Mouse (Mus musculus): ENCODE data around the gene Smg6. TPM values are rescaled to one million over a fixed set of nuclear protein-coding genes. Genes with fewer than 3 reads are reported as not detected.

The Smg6 gene
- polyA plus RNA-seq, 1 experiment from 2014 or later, result 15.9 TPM

DNA sequence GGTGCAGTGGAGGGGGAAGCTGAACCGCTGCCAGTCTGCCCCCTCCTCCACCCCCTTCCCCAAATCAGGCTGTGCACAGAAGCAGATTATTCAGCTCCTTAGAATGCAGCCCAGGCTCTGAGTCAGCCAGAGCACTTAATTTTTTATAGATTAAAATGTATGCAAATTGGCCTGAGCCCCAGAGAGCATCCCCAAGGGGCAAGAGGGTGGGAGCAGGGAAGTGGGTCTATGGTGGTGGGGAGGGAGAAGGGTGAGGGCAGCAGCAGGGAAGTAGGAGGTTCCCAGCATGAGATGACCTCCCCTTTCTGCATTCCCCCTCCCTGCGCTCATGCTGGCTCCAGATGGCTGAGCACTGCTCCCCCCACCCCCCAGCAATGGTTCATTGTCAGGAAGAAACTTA is 259.4 kb downstream of the Smg6 start:
- ATAC-seq (ENCODE audit: low FRiP score, low TSS enrichment), result peak; percentile 40
- WGBS, result 43% methylated on average over 1 of the region's 2 CpGs

DNA sequence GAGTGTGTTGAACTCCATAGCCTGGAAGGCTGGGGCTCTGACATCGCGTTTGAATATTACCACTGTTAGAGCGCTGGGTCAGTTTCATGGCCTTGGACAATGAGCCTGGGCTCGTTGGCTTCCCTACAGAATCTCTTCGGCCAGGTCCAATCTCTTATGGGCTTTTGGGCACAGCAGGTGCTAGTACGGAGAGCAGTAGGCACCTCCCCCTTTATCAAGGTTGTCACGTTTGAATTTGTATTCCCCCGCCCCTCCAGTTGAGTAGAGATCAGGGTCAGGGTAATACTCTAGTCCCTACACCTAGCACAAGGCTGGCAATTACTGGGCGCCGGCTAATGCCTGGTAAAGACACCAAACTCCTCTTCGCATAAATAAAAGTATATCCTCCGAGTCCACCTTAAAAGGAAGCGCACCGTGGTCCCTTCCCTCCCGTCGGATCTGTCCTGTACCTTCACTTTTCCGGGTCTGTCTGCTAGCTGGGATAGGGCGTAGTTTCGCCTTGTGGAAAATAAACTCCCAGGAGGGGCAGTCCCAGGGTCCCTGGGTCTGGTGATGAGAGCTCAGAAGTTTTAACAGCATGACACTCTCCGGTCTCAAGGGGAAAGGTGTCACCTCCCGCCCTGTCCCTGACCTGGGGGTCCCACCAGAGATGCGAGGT is 264.2 kb downstream of the Smg6 start:
- DNase-seq, result no peak
- under 1% methylated on average over 22 of the region's 22 CpGs for WGBS
- Histone ChIP-seq H3K27me3 (ENCODE audit: control insufficient read depth, insufficient read depth, low read length) (peaks cover 10% of the 10 kb centered on the region; the same call in 1 of the 2 replicates), H3K9me3 (ENCODE audit: control insufficient read depth, low read length) (no peaks in the 10 kb centered on the region), H3K27ac (replicated peaks; ENCODE audit: low read depth, low read length) (peak overlapping the region; percentile 21), H3K4me1 (ENCODE audit: control insufficient read depth, insufficient read depth, low read length) (peaks cover 35% of the 10 kb centered on the region), H3K9ac (replicated peaks; ENCODE audit: low read length) (peak overlapping the region; percentile 61), H3K36me3 (ENCODE audit: control insufficient read depth, insufficient read depth, low read length) (no peaks in the 10 kb centered on the region), H3K4me2 (ENCODE audit: low read length) (peak overlapping the region; percentile 68), H3K4me3 (replicated peaks; ENCODE audit: low read depth, low read length) (peak overlapping the region; percentile 74)
- ATAC-seq (ENCODE audit: low FRiP score, low TSS enrichment), result no peak

More for the DNA sequence above, 259.4 kb downstream of the Smg6 start:
- Histone ChIP-seq H3K4me3 (replicated peaks; ENCODE audit: low read depth, low read length) (no peak overlapping the region), H3K27ac (replicated peaks; ENCODE audit: low read depth, low read length) (peak overlapping the region; percentile 49), H3K9me3 (ENCODE audit: control insufficient read depth, low read length) (no peaks in the 10 kb centered on the region), H3K9ac (replicated peaks; ENCODE audit: low read length) (no peak overlapping the region; the same call in 1 of the 2 replicates), H3K4me1 (ENCODE audit: control insufficient read depth, insufficient read depth, low read length) (peaks cover 7% of the 10 kb centered on the region), H3K36me3 (ENCODE audit: control insufficient read depth, insufficient read depth, low read length) (peaks cover 17% of the 10 kb centered on the region), H3K4me2 (ENCODE audit: low read length) (no peak overlapping the region), H3K27me3 (ENCODE audit: control insufficient read depth, insufficient read depth, low read length) (no peaks in the 10 kb centered on the region)
- peak; percentile 54 for DNase-seq

DNA sequence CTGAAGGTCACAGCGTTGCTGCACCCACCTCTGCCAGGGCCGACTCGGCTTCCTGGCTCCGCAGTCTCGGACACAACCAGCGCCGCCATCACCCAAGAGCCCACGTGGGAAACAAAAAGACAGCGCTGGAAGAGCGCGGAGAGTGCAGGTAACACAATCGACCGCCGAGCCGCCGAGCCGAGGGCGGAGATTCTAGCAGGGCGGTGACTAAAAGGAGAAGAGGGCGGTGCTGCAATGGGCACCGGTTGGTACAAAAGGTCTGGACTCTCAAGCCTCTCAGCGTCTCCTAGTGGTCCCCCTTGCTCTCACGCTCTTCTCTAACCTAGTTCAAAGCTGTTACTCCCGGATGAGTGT is 264.7 kb downstream of the Smg6 start:
- no peaks in the 10 kb centered on the region for H3K9me3 ChIP-seq (ENCODE audit: control insufficient read depth, low read length)
- peak overlapping the region; percentile 74 for H3K4me3 ChIP-seq (replicated peaks; ENCODE audit: low read depth, low read length)
- peak; percentile 94 for DNase-seq
- peak overlapping the region; percentile 68 for H3K4me2 ChIP-seq (ENCODE audit: low read length)
- ATAC-seq (ENCODE audit: low FRiP score, low TSS enrichment), result peak; percentile 73
- H3K9ac ChIP-seq (replicated peaks; ENCODE audit: low read length), result peak overlapping the region; percentile 61
- H3K36me3 ChIP-seq (ENCODE audit: control insufficient read depth, insufficient read depth, low read length), result no peaks in the 10 kb centered on the region
- WGBS, result under 1% methylated on average over 24 of the region's 24 CpGs
- H3K27me3 ChIP-seq (ENCODE audit: control insufficient read depth, insufficient read depth, low read length), result peaks cover 14% of the 10 kb centered on the region; the same call in 1 of the 2 replicates
- peak overlapping the region; percentile 21 for H3K27ac ChIP-seq (replicated peaks; ENCODE audit: low read depth, low read length)
- H3K4me1 ChIP-seq (ENCODE audit: control insufficient read depth, insufficient read depth, low read length), result peaks cover 40% of the 10 kb centered on the region

DNA sequence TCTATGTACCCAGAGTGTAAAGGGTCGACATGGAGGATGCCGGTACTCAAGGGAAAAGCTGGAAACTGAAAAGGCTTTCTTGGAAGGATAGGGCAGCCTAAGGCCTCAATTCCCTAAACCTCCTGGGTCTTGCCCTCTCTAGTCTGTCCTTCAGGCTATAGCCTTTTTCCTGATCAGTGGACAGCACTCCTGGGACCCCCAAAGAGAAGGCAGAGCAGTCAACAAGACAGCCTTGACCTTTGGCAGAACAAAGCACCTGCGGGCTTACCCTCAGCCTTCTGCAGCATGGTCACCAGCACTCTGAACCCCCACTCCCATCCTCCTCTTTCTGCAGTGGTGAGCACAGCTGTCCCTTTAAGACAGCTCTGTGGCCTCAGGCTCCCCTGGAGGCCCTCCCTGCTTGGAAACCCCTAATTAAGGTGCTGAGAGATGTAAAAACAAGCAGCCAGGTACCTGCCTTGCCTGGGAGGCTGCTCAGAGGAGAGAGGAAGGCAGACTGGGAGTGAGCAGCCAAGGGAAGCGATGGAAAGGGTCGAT is 265.4 kb downstream of the Smg6 start, which contains the start of gene Dph1:
Gene Dph1 (minus strand): TSS at position 337 of the 537 bp plus-strand sequence.
- DNase-seq, result no peak
- H3K36me3 ChIP-seq (ENCODE audit: control insufficient read depth, insufficient read depth, low read length), result no peaks in the 10 kb centered on the region
- H3K4me3 ChIP-seq (replicated peaks; ENCODE audit: low read depth, low read length), result peak within 1 kb of the TSS; percentile 74
- ATAC-seq (ENCODE audit: low FRiP score, low TSS enrichment), result no peak
- peak within 1 kb of the TSS; percentile 61 for H3K9ac ChIP-seq (replicated peaks; ENCODE audit: low read length)
- peak within 1 kb of the TSS; percentile 68 for H3K4me2 ChIP-seq (ENCODE audit: low read length)
- H3K27ac ChIP-seq (replicated peaks; ENCODE audit: low read depth, low read length), result peak within 1 kb of the TSS; percentile 21
- WGBS, result 42% methylated on average over 5 of the region's 5 CpGs
- peaks cover 16% of the 10 kb centered on the region; the same call in 1 of the 2 replicates for H3K27me3 ChIP-seq (ENCODE audit: control insufficient read depth, insufficient read depth, low read length)
- peaks cover 45% of the 10 kb centered on the region for H3K4me1 ChIP-seq (ENCODE audit: control insufficient read depth, insufficient read depth, low read length)
- H3K9me3 ChIP-seq (ENCODE audit: control insufficient read depth, low read length), result no peaks in the 10 kb centered on the region

DNA sequence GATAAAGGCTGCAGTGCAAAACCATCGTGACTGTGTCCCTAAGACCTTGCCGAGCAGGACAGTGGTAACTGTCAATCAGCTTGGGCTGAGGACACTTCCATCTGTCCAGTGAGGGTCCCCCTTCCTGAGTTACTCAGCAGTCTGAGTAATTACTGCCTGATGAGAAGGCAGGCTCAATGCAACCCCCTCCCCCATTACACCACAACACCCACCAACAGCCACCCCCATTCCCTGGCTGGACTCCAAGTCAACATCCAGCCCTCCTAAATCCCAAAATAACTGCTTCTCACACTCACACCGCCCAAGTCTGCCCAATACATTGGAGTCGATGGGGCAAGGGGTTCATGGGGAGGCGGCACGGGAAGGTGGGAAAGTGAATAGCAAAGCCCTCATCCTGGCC is 266.2 kb downstream of the Smg6 start:
- Histone ChIP-seq H3K27ac (replicated peaks; ENCODE audit: low read depth, low read length) (no peak overlapping the region; the same call in 1 of the 2 replicates), H3K9ac (replicated peaks; ENCODE audit: low read length) (no peak overlapping the region), H3K27me3 (ENCODE audit: control insufficient read depth, insufficient read depth, low read length) (peaks cover 19% of the 10 kb centered on the region; the same call in 1 of the 2 replicates), H3K4me3 (replicated peaks; ENCODE audit: low read depth, low read length) (no peak overlapping the region), H3K4me2 (ENCODE audit: low read length) (no peak overlapping the region), H3K4me1 (ENCODE audit: control insufficient read depth, insufficient read depth, low read length) (peaks cover 54% of the 10 kb centered on the region), H3K36me3 (ENCODE audit: control insufficient read depth, insufficient read depth, low read length) (no peaks in the 10 kb centered on the region), H3K9me3 (ENCODE audit: control insufficient read depth, low read length) (no peaks in the 10 kb centered on the region)
- no peak for DNase-seq
- ATAC-seq (ENCODE audit: low FRiP score, low TSS enrichment), result no peak
- WGBS, result 60% methylated on average over 6 of the region's 6 CpGs

DNA sequence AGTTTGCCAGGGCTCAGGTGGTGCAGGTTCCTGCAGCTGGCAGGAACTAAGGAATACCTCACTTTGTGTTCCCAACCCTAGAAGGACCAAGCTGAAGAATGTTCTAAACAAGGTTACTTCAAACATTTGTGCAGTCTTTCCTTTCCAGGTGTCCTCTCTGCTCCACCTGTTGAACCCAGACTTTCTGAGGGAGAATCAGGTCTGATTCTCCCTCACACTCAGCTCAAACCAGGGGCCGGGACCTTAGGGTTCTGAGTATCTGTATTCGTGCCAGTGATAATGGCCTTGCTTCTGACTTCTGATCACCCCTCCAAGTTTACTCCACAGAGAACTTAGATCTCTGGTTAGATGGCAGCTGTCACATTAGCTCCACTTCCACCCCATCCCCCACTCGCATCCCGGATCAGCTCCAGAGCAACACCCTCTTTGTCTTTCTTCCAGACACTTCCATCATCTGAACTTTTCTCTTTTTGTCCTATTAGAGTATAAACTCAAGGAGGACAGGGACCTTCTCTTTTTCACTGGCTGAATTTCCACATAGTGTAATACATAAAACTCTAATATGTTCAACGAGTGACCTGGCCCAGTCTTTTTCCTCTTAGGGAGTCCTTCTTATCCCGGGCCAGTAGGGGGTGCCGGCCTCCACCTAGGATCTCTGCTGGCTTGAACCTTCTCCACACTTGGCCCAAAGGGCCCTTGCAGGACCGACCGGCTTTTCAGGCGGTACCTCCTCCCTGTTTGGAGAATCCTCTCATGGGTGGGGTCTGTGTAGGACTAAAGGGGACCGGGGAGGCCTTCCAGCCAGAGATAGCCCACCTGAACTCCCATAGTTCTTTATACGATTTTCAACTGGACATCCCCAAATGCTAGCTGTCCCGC is 267.0 kb downstream of the Smg6 start:
- peak; percentile 57 for ATAC-seq (ENCODE audit: low FRiP score, low TSS enrichment)
- Histone ChIP-seq H3K9me3 (ENCODE audit: control insufficient read depth, low read length) (no peaks in the 10 kb centered on the region), H3K27me3 (ENCODE audit: control insufficient read depth, insufficient read depth, low read length) (peaks cover 19% of the 10 kb centered on the region; the same call in 1 of the 2 replicates), H3K27ac (replicated peaks; ENCODE audit: low read depth, low read length) (peak overlapping the region; percentile 77), H3K4me1 (ENCODE audit: control insufficient read depth, insufficient read depth, low read length) (peaks cover 60% of the 10 kb centered on the region), H3K9ac (replicated peaks; ENCODE audit: low read length) (peak overlapping the region; percentile 68), H3K36me3 (ENCODE audit: control insufficient read depth, insufficient read depth, low read length) (no peaks in the 10 kb centered on the region), H3K4me3 (replicated peaks; ENCODE audit: low read depth, low read length) (peak overlapping the region; percentile 59), H3K4me2 (ENCODE audit: low read length) (peak overlapping the region; percentile 80)
- WGBS, result 21% methylated on average over 13 of the region's 13 CpGs
- DNase-seq, result peak; percentile 87

DNA sequence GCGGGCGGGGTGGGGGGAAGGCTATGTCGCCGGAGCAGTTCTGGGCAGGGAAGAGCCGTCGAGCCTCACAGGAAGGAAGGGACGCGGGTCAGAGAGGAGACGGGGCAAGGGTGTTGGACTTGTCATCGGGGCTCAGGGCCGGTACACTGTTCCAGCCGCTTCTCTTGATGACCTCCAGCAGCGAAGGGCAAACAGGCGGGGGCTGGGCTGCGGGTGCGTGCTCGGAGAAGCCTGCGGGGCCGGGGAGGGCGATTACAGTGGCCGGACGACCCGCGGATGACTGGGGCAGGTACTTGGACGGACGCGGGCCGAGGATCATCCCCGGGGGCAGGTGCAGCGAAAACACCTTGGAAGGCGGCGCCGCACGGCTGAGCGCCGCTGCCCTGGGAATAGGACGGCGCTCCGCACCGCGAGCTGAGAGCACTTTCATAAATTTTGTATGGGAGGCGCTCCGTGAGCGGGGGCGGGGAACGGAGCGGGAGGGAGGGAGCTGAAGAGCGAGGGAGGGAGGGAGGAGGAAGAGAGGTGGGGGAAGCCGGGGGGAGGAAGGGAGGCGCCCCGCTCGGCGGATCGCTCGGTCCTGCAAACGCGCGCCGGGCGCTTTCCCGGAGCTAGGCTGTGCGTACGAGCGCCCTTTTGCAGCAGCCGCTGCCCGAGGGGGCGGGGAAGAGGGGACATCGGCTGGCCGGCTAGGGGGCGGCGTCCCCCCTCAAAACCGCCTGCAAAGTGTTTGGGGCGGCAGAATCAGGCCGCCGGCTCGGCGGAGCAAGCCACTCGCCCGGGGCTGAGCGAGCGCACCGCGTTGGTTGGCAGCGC is 267.8 kb downstream of the Smg6 start, which contains the start of gene Rtn4rl1:
Gene Rtn4rl1 (plus strand): TSS at position 528 of the 816 bp plus-strand sequence.
- Histone ChIP-seq H3K4me1 (ENCODE audit: control insufficient read depth, insufficient read depth, low read length) (peaks cover 60% of the 10 kb centered on the region), H3K9ac (replicated peaks; ENCODE audit: low read length) (peak within 1 kb of the TSS; percentile 68), H3K27me3 (ENCODE audit: control insufficient read depth, insufficient read depth, low read length) (peaks cover 19% of the 10 kb centered on the region; the same call in 1 of the 2 replicates), H3K36me3 (ENCODE audit: control insufficient read depth, insufficient read depth, low read length) (no peaks in the 10 kb centered on the region), H3K4me2 (ENCODE audit: low read length) (peak within 1 kb of the TSS; percentile 80), H3K9me3 (ENCODE audit: control insufficient read depth, low read length) (no peaks in the 10 kb centered on the region), H3K27ac (replicated peaks; ENCODE audit: low read depth, low read length) (peak within 1 kb of the TSS; percentile 77), H3K4me3 (replicated peaks; ENCODE audit: low read depth, low read length) (peak within 1 kb of the TSS; percentile 59)
- peak; percentile 32 for ATAC-seq (ENCODE audit: low FRiP score, low TSS enrichment)
- DNase-seq, result peak; percentile 84
- under 1% methylated on average over 82 of the region's 84 CpGs for WGBS
